Mouse (Mus musculus) T-helper 17 cell (primary cell): ENCODE results near the gene Sept5.

Experiments used
- in situ Hi-C, 2 experiments: fragments of 300-600 bp; cut with MboI, MseI; formaldehyde crosslinking; loops; 1 replicate in 1 of 2; 2 replicates in 1 of 2; pipeline ENCODE4 v1.15.1; 2025; ENCODE audit warnings: high pct_unique_total_duplicates in 2 of 2

Sept5 gene

GRCm38 (mm10) chr16:18632816-18633215 is 3.1 kb upstream of the Sept5 start:
- in situ Hi-C loops, result loop anchor here in 1 of 2 experiments (5.0 kb wide), 1 partner anchor 44 kb away; no protein-coding TSS in a partner anchor

- in situ Hi-C loops, result loop anchor here in 1 of 2 experiments (5.0 kb wide), 1 partner anchor 45 kb away; no protein-coding TSS in a partner anchor
Observed at GRCm38 (mm10) chr16:18632059-18632458, 2.3 kb upstream of the Sept5 start.

- in situ Hi-C loops, result loop anchor here in 1 of 2 experiments (5.0 kb wide), 1 partner anchor 46 kb away; no protein-coding TSS in a partner anchor
Observed at GRCm38 (mm10) chr16:18631141-18631540, 1.4 kb upstream of the Sept5 start.

GRCm38 (mm10) chr16:18630291-18630690 is 537 bp upstream of the Sept5 start:
- in situ Hi-C loops, result loop anchor here in 1 of 2 experiments (5.0 kb wide), 1 partner anchor 47 kb away; no protein-coding TSS in a partner anchor

GRCm38 (mm10) chr16:18628948-18629340 is 810 bp downstream of the Sept5 start:
- in situ Hi-C loops, result no loop called here

- in situ Hi-C loops, result no loop called here
Observed at GRCm38 (mm10) chr16:18628206-18628947, 1.4 kb downstream of the Sept5 start.

- in situ Hi-C loops, result no loop called here
Observed at GRCm38 (mm10) chr16:18627163-18627562, 2.6 kb downstream of the Sept5 start.

- in situ Hi-C loops, result no loop called here
Observed at GRCm38 (mm10) chr16:18626376-18626878, 3.3 kb downstream of the Sept5 start, which contains the start of gene Gm49601. Gene Gm49601 (minus strand): TSS chr16:18626427.

- in situ Hi-C loops, result no loop called here
Observed at GRCm38 (mm10) chr16:18625791-18626311, 3.9 kb downstream of the Sept5 start.

GRCm38 (mm10) chr16:18625097-18625496 is 4.7 kb downstream of the Sept5 start:
- in situ Hi-C loops, result no loop called here

GRCm38 (mm10) chr16:18624641-18625040 is 5.1 kb downstream of the Sept5 start:
- in situ Hi-C loops, result loop anchor here (5.0 kb wide), 4 partner anchors 53 to 272 kb away; no protein-coding TSS in a partner anchor

GRCm38 (mm10) chr16:18623751-18624540 is 5.8 kb downstream of the Sept5 start:
- in situ Hi-C loops, result loop anchor here (5.0 kb wide), 4 partner anchors 53 to 272 kb away; no protein-coding TSS in a partner anchor

GRCm38 (mm10) chr16:18622916-18623750 is 6.6 kb downstream of the Sept5 start:
- in situ Hi-C loops, result loop anchor here (5.0 kb wide), 4 partner anchors 54 to 271 kb away; no protein-coding TSS in a partner anchor

- in situ Hi-C loops, result loop anchor here (5.0 kb wide), 4 partner anchors 55 to 270 kb away; no protein-coding TSS in a partner anchor
Observed at GRCm38 (mm10) chr16:18622019-18622418, 7.7 kb downstream of the Sept5 start, which contains the start of gene Gp1bb. Gene Gp1bb (minus strand): TSS chr16:18622403.

- in situ Hi-C loops, result loop anchor here (5.0 kb wide), 4 partner anchors 56 to 269 kb away; no protein-coding TSS in a partner anchor
Observed at GRCm38 (mm10) chr16:18621362-18622001, 8.3 kb downstream of the Sept5 start.

- in situ Hi-C loops, result loop anchor here (5.0 kb wide), 4 partner anchors 57 to 268 kb away; no protein-coding TSS in a partner anchor
Observed at GRCm38 (mm10) chr16:18620601-18621361, 9.0 kb downstream of the Sept5 start.

- in situ Hi-C loops, result loop anchor here (5.0 kb wide), 4 partner anchors 57 to 268 kb away; no protein-coding TSS in a partner anchor
Observed at GRCm38 (mm10) chr16:18620201-18620600, 9.6 kb downstream of the Sept5 start.

GRCm38 (mm10) chr16:18619110-18619509 is 10.6 kb downstream of the Sept5 start:
- in situ Hi-C loops, result no loop called here

- in situ Hi-C loops, result no loop called here
Observed at GRCm38 (mm10) chr16:18618297-18618696, 11.5 kb downstream of the Sept5 start.
